Mouse (Mus musculus): ENCODE data around the gene Pilrb2. TPM values are rescaled to one million over a fixed set of nuclear protein-coding genes. Genes with fewer than 3 reads are reported as not detected.

Pilrb2 gene
- polyA plus RNA-seq, 1 experiment from 2014 or later, result not detected

GRCm38 (mm10) chr5:137828694-137829093 lies 42.9 kb downstream of the Pilrb2 start:
- Histone ChIP-seq H3K27ac (replicated peaks) (no peak overlapping the region), H3K36me3 (no peaks in the 10 kb centered on the region), H3K27me3 (ENCODE audit: low read depth, poor library complexity, severe bottlenecking) (no peaks in the 10 kb centered on the region), H3K4me1 (no peaks in the 10 kb centered on the region), H3K4me3 (no peak overlapping the region), H3K9me3 (replicated peaks) (no peaks in the 10 kb centered on the region)
- WGBS, result 86% methylated on average over 6 of the region's 6 CpGs
- no peak for DNase-seq (ENCODE audit: low spot score)

GRCm38 (mm10) chr5:137826421-137826820 lies 45.2 kb downstream of the Pilrb2 start:
- DNase-seq (ENCODE audit: low spot score), result no peak
- 58% methylated on average over 7 of the region's 7 CpGs for WGBS
- Histone ChIP-seq H3K27me3 (ENCODE audit: low read depth, poor library complexity, severe bottlenecking) (no peaks in the 10 kb centered on the region), H3K4me1 (no peaks in the 10 kb centered on the region), H3K4me3 (no peak overlapping the region), H3K9me3 (replicated peaks) (no peaks in the 10 kb centered on the region), H3K36me3 (no peaks in the 10 kb centered on the region), H3K27ac (replicated peaks) (no peak overlapping the region)

GRCm38 (mm10) chr5:137825971-137826370 lies 45.6 kb downstream of the Pilrb2 start:
- WGBS, result 86% methylated on average over 2 of the region's 2 CpGs
- no peaks in the 10 kb centered on the region for H3K36me3 ChIP-seq
- H3K4me3 ChIP-seq, result no peak overlapping the region
- no peak for DNase-seq (ENCODE audit: low spot score)
- no peaks in the 10 kb centered on the region for H3K9me3 ChIP-seq (replicated peaks)
- no peaks in the 10 kb centered on the region for H3K4me1 ChIP-seq
- H3K27me3 ChIP-seq (ENCODE audit: low read depth, poor library complexity, severe bottlenecking), result no peaks in the 10 kb centered on the region
- no peak overlapping the region for H3K27ac ChIP-seq (replicated peaks)

- Histone ChIP-seq H3K4me3 (no peak overlapping the region), H3K27me3 (ENCODE audit: low read depth, poor library complexity, severe bottlenecking) (no peaks in the 10 kb centered on the region), H3K4me1 (no peaks in the 10 kb centered on the region), H3K27ac (replicated peaks) (no peak overlapping the region), H3K36me3 (no peaks in the 10 kb centered on the region), H3K9me3 (replicated peaks) (no peaks in the 10 kb centered on the region)
- DNase-seq (ENCODE audit: low spot score), result no peak
- 93% methylated on average over 3 of the region's 3 CpGs for WGBS
Measured at GRCm38 (mm10) chr5:137825030-137825429, 46.6 kb downstream of the Pilrb2 start.

GRCm38 (mm10) chr5:137823455-137824045 lies 48.1 kb downstream of the Pilrb2 start:
- no peaks in the 10 kb centered on the region for H3K9me3 ChIP-seq (replicated peaks)
- H3K4me3 ChIP-seq, result no peak overlapping the region
- no peak overlapping the region for H3K27ac ChIP-seq (replicated peaks)
- no peaks in the 10 kb centered on the region for H3K27me3 ChIP-seq (ENCODE audit: low read depth, poor library complexity, severe bottlenecking)
- DNase-seq (ENCODE audit: low spot score), result no peak
- H3K36me3 ChIP-seq, result no peaks in the 10 kb centered on the region
- WGBS, result 91% methylated on average over 6 of the region's 6 CpGs
- no peaks in the 10 kb centered on the region for H3K4me1 ChIP-seq

- 81% methylated on average over 1 of the region's 1 CpGs for WGBS
Measured at GRCm38 (mm10) chr5:137822602-137823001, 49.0 kb downstream of the Pilrb2 start.

GRCm38 (mm10) chr5:137822126-137822525 lies 49.5 kb downstream of the Pilrb2 start:
- Histone ChIP-seq H3K9me3 (replicated peaks) (no peaks in the 10 kb centered on the region), H3K27me3 (ENCODE audit: low read depth, poor library complexity, severe bottlenecking) (no peaks in the 10 kb centered on the region), H3K36me3 (no peaks in the 10 kb centered on the region), H3K27ac (replicated peaks) (no peak overlapping the region), H3K4me3 (no peak overlapping the region), H3K4me1 (no peaks in the 10 kb centered on the region)
- no peak for DNase-seq (ENCODE audit: low spot score)
- 72% methylated on average over 4 of the region's 4 CpGs for WGBS

More at GRCm38 (mm10) chr5:137822602-137823001, 49.0 kb downstream of the Pilrb2 start:
- no peak overlapping the region for H3K4me3 ChIP-seq
- H3K27ac ChIP-seq (replicated peaks), result no peak overlapping the region
- H3K27me3 ChIP-seq (ENCODE audit: low read depth, poor library complexity, severe bottlenecking), result no peaks in the 10 kb centered on the region
- no peak for DNase-seq (ENCODE audit: low spot score)
- H3K36me3 ChIP-seq, result no peaks in the 10 kb centered on the region
- no peaks in the 10 kb centered on the region for H3K4me1 ChIP-seq
- H3K9me3 ChIP-seq (replicated peaks), result no peaks in the 10 kb centered on the region

- Histone ChIP-seq H3K4me1 (no peaks in the 10 kb centered on the region), H3K36me3 (no peaks in the 10 kb centered on the region), H3K9me3 (replicated peaks) (no peaks in the 10 kb centered on the region; the same call in 1 of the 2 replicates), H3K27ac (replicated peaks) (no peak overlapping the region), H3K27me3 (ENCODE audit: low read depth, poor library complexity, severe bottlenecking) (no peaks in the 10 kb centered on the region), H3K4me3 (no peak overlapping the region)
- no peak for DNase-seq (ENCODE audit: low spot score)
- WGBS, result 84% methylated on average over 4 of the region's 4 CpGs
Measured at GRCm38 (mm10) chr5:137817466-137818222, 54.0 kb downstream of the Pilrb2 start.

Other genes starting within 250 kb of the Pilrb2 start
- 0.25 and 0.28 TPM in 2 replicates for gene Fbxo24, start 242.8 kb downstream of the Pilrb2 start, polyA plus RNA-seq (2016; fragmentation: Nextera tagmentation; extraction: Ambion mirVana)
- gene Lrch4, start 242.7 kb downstream of the Pilrb2 start, polyA plus RNA-seq (2016; fragmentation: Nextera tagmentation; extraction: Ambion mirVana), result 27.2 and 32.7 TPM in 2 replicates
- 14.0 and 15.4 TPM in 2 replicates for gene Gm20605, start 242.6 kb downstream of the Pilrb2 start, polyA plus RNA-seq (2016; fragmentation: Nextera tagmentation; extraction: Ambion mirVana)
- gene Sap25, start 230.5 kb downstream of the Pilrb2 start, polyA plus RNA-seq (2016; fragmentation: Nextera tagmentation; extraction: Ambion mirVana), result 7.7 and 7.8 TPM in 2 replicates
- gene Irs3, start 226.1 kb downstream of the Pilrb2 start, polyA plus RNA-seq (2016; fragmentation: Nextera tagmentation; extraction: Ambion mirVana), result 0.36 and 0.48 TPM in 2 replicates
- gene Agfg2, start 187.1 kb downstream of the Pilrb2 start, polyA plus RNA-seq (2016; fragmentation: Nextera tagmentation; extraction: Ambion mirVana), result 27.2 and 28.8 TPM in 2 replicates
- 5.1 and 8.4 TPM in 2 replicates for gene Nyap1, start 130.2 kb downstream of the Pilrb2 start, polyA plus RNA-seq (2016; fragmentation: Nextera tagmentation; extraction: Ambion mirVana)
- gene Tsc22d4, start 126.1 kb downstream of the Pilrb2 start, polyA plus RNA-seq (2016; fragmentation: Nextera tagmentation; extraction: Ambion mirVana), result 75.6 and 75.8 TPM in 2 replicates
- gene Ppp1r35, start 93.0 kb downstream of the Pilrb2 start, polyA plus RNA-seq (2016; fragmentation: Nextera tagmentation; extraction: Ambion mirVana), result 62.6 and 63.9 TPM in 2 replicates
- 11.7 and 12.5 TPM in 2 replicates for gene Mepce, start 84.2 kb downstream of the Pilrb2 start, polyA plus RNA-seq (2016; fragmentation: Nextera tagmentation; extraction: Ambion mirVana)
- gene Zcwpw1, start 84.0 kb downstream of the Pilrb2 start, polyA plus RNA-seq (2016; fragmentation: Nextera tagmentation; extraction: Ambion mirVana), result 13.8 and 16.1 TPM in 2 replicates
- 0.19 and 1.1 TPM in 2 replicates for gene Pilra, start 35.5 kb downstream of the Pilrb2 start, polyA plus RNA-seq (2016; fragmentation: Nextera tagmentation; extraction: Ambion mirVana)
- not detected in 2 replicates for gene Pilrb1, start 13.7 kb downstream of the Pilrb2 start, polyA plus RNA-seq (2016; fragmentation: Nextera tagmentation; extraction: Ambion mirVana)
- gene Cyp3a13, start 49.8 kb upstream of the Pilrb2 start, polyA plus RNA-seq (2016; fragmentation: Nextera tagmentation; extraction: Ambion mirVana), result not detected in 2 replicates
- 0.02 and 0.05 TPM in 2 replicates for gene Gjc3, start 91.3 kb upstream of the Pilrb2 start, polyA plus RNA-seq (2016; fragmentation: Nextera tagmentation; extraction: Ambion mirVana)
- gene Azgp1, start 109.7 kb upstream of the Pilrb2 start, polyA plus RNA-seq (2016; fragmentation: Nextera tagmentation; extraction: Ambion mirVana), result not detected in 2 replicates
- gene Smok3a, start 149.4 kb upstream of the Pilrb2 start, polyA plus RNA-seq (2016; fragmentation: Nextera tagmentation; extraction: Ambion mirVana), result not detected in 2 replicates
- gene Smok3b, start 149.6 kb upstream of the Pilrb2 start, polyA plus RNA-seq (2016; fragmentation: Nextera tagmentation; extraction: Ambion mirVana), result not detected in 2 replicates
- gene Smok3c, start 181.4 kb upstream of the Pilrb2 start, polyA plus RNA-seq (2016; fragmentation: Nextera tagmentation; extraction: Ambion mirVana), result not detected in 2 replicates
- 23.1 and 31.1 TPM in 2 replicates for gene Zkscan1, start 213.3 kb upstream of the Pilrb2 start, polyA plus RNA-seq (2016; fragmentation: Nextera tagmentation; extraction: Ambion mirVana)
- 105 and 114 TPM in 2 replicates for gene Zscan21, start 245.1 kb upstream of the Pilrb2 start, polyA plus RNA-seq (2016; fragmentation: Nextera tagmentation; extraction: Ambion mirVana)